Mouse (Mus musculus) mesoderm, embryonic 11.5 days (tissue): ENCODE measurements at regions not wholly inside any gene's neighbourhood (a gene's known extent, or its start where the extent isn't known, plus 50 kb on each side); places are given as distances from the start of the nearest gene placed in this dataset.

ENCODE experiments used
- DNase-seq: peaks from one replicate; pipeline ENCODE4 v3.0.0-alpha.2; 2012; ENCODE audit warnings: low read depth, low spot score

GRCm38 (mm10) chr10:99367757-99368156 is 104.7 kb downstream of the Dusp6 start:
- no peak for DNase-seq

GRCm38 (mm10) chr10:99375101-99375500 is 112.1 kb downstream of the Dusp6 start:
- DNase-seq = peak; percentile 19

- DNase-seq = no peak
These were observed 113.4 kb downstream of the Dusp6 start for GRCm38 (mm10) chr10:99376430-99376829.

- no peak for DNase-seq
These were observed 114.5 kb downstream of the Dusp6 start for GRCm38 (mm10) chr10:99377548-99377947.

- no peak for DNase-seq
These were observed 116.1 kb downstream of the Dusp6 start for GRCm38 (mm10) chr10:99379156-99379555.

- no peak for DNase-seq
These were observed 117.1 kb downstream of the Dusp6 start for GRCm38 (mm10) chr10:99380170-99380569.

- no peak for DNase-seq
These were observed 120.0 kb downstream of the Dusp6 start for GRCm38 (mm10) chr10:99383028-99383427.

GRCm38 (mm10) chr10:99384366-99384765 is 121.3 kb downstream of the Dusp6 start:
- DNase-seq = no peak

GRCm38 (mm10) chr10:99384851-99385250 is 121.8 kb downstream of the Dusp6 start:
- DNase-seq = no peak

GRCm38 (mm10) chr10:99385854-99386253 is 122.8 kb downstream of the Dusp6 start:
- no peak for DNase-seq

- no peak for DNase-seq
These were observed 125.5 kb downstream of the Dusp6 start for GRCm38 (mm10) chr10:99388526-99388925.

- DNase-seq = no peak
These were observed 126.0 kb downstream of the Dusp6 start for GRCm38 (mm10) chr10:99388986-99389385.

- no peak for DNase-seq
These were observed 127.7 kb downstream of the Dusp6 start for GRCm38 (mm10) chr10:99390609-99391183.

GRCm38 (mm10) chr10:99391725-99392124 is 128.7 kb downstream of the Dusp6 start:
- DNase-seq = no peak

GRCm38 (mm10) chr10:99392979-99393378 is 129.9 kb downstream of the Dusp6 start:
- no peak for DNase-seq

- no peak for DNase-seq
These were observed 130.5 kb downstream of the Dusp6 start for GRCm38 (mm10) chr10:99393523-99393922.

- DNase-seq = no peak
These were observed 132.4 kb downstream of the Dusp6 start for GRCm38 (mm10) chr10:99395411-99395810.

GRCm38 (mm10) chr10:99396630-99397029 is 133.6 kb downstream of the Dusp6 start:
- no peak for DNase-seq

GRCm38 (mm10) chr10:99400076-99400475 is 137.0 kb downstream of the Dusp6 start:
- DNase-seq = no peak

GRCm38 (mm10) chr10:99406764-99407163 is 143.7 kb downstream of the Dusp6 start:
- no peak for DNase-seq

GRCm38 (mm10) chr10:99408786-99409185 is 145.8 kb downstream of the Dusp6 start:
- no peak for DNase-seq

- DNase-seq = no peak
These were observed 146.7 kb downstream of the Dusp6 start for GRCm38 (mm10) chr10:99409744-99410143.

- DNase-seq = no peak
These were observed 147.7 kb downstream of the Dusp6 start for GRCm38 (mm10) chr10:99410754-99411153.

- DNase-seq = no peak
These were observed 150.4 kb downstream of the Dusp6 start for GRCm38 (mm10) chr10:99413455-99413854.
